In genomic region chr8:91615781-91616683, GRCm38 (mm10) we compare ENCODE assay signal across 28 mouse cellular contexts.
DNase-seq lines count a peak whose midpoint lies in the region; ATAC-seq and TF ChIP-seq lines count a peak whose summit lies in the region.
"Had no signal": no experiment of that assay in that cellular context is flagged by ENCODE, and none has a peak within 500 bp of the region (broad histone marks: within the 10 kb centered on the region; RNA-seq: fewer than 3 reads in every experiment).

No protein-coding gene starts in this region.

- H3K9me3 ChIP-seq in hindbrain, embryonic 14.5 days (ENCODE audit: control insufficient read depth, low read length): no peaks in the 10 kb centered on the region
- no peaks in the 10 kb centered on the region for H3K9me3 ChIP-seq in hindbrain, embryonic 11.5 days (ENCODE audit: control insufficient read depth, low read length)
- H3K9me3 ChIP-seq in lung, postnatal 0 days (ENCODE audit: low read length): no peaks in the 10 kb centered on the region
- H3K9me3 ChIP-seq: heart, embryonic 13.5 days; hindbrain, embryonic 13.5 days; limb, embryonic 12.5 days; liver, embryonic 15.5 days; lung, embryonic 15.5 days; neural tube, embryonic 12.5 days had no signal

- peaks cover 41% of the 10 kb centered on the region for H3K4me1 ChIP-seq in hindbrain, embryonic 14.5 days (replicated peaks; ENCODE audit: control insufficient read depth, insufficient read depth, low read length)
- peaks cover 26% of the 10 kb centered on the region for H3K4me1 ChIP-seq in hindbrain, embryonic 11.5 days (replicated peaks; ENCODE audit: control insufficient read depth, insufficient read depth, low read length)
- no peaks in the 10 kb centered on the region for H3K4me1 ChIP-seq in lung, postnatal 0 days (ENCODE audit: insufficient read depth, low read depth, low read length)
- H3K4me1 ChIP-seq: liver, embryonic 15.5 days had no signal

- 66% methylated on average over 11 of the region's 11 CpGs for WGBS in hindbrain, embryonic 14.5 days
- 72% methylated on average over 11 of the region's 11 CpGs for WGBS in hindbrain, embryonic 11.5 days
- 78% methylated on average over 11 of the region's 11 CpGs for WGBS in lung, postnatal 0 days

- no peaks in the 10 kb centered on the region for H3K79me2 ChIP-seq in myocyte (ENCODE audit: control insufficient read depth, insufficient read depth)

- TF ChIP-seq CTCF in lung, postnatal 0 days (IDR thresholded peaks at IDR 0.05): peak; percentile 20; the same call in 1 of the 2 replicates

- H3ac ChIP-seq in myocyte (ENCODE audit: control insufficient read depth, insufficient read length): no peak overlapping the region

- no peak for TF ChIP-seq EP300 in lung, postnatal 0 days (IDR thresholded peaks at IDR 0.05)

- no peak overlapping the region for H3K4me2 ChIP-seq in hindbrain, embryonic 14.5 days (replicated peaks)
- no peak overlapping the region for H3K4me2 ChIP-seq in hindbrain, embryonic 11.5 days (replicated peaks; ENCODE audit: low read depth, low read length)
- H3K4me2 ChIP-seq in lung, postnatal 0 days (replicated peaks; ENCODE audit: low read depth, low read length): no peak overlapping the region
- H3K4me2 ChIP-seq in myocyte (ENCODE audit: low read depth): no peak overlapping the region
- H3K4me2 ChIP-seq: heart, embryonic 13.5 days; hindbrain, embryonic 13.5 days; limb, embryonic 12.5 days; liver, embryonic 15.5 days; lung, embryonic 15.5 days; neural tube, embryonic 12.5 days had no signal

- 0 out of 2 replicates have a peak overlapping the region, but pooled peaks have one; percentile 26 for H3K27ac ChIP-seq in hindbrain, embryonic 14.5 days
- no peak overlapping the region for H3K27ac ChIP-seq in hindbrain, embryonic 11.5 days (ENCODE audit: low read depth, low read length)
- no peak overlapping the region for H3K27ac ChIP-seq in lung, postnatal 0 days (ENCODE audit: low read length)
- H3K27ac ChIP-seq: heart, embryonic 13.5 days; hindbrain, embryonic 13.5 days; kidney, postnatal 0 days; limb, embryonic 12.5 days; liver, embryonic 15.5 days; lung, embryonic 15.5 days; macrophage; neural tube, embryonic 12.5 days had no signal

- H3K36me3 ChIP-seq in hindbrain, embryonic 14.5 days (replicated peaks; ENCODE audit: control insufficient read depth, insufficient read depth): no peaks in the 10 kb centered on the region
- no peaks in the 10 kb centered on the region for H3K36me3 ChIP-seq in hindbrain, embryonic 11.5 days (ENCODE audit: control insufficient read depth, insufficient read depth, low read length)
- H3K36me3 ChIP-seq in lung, postnatal 0 days (ENCODE audit: insufficient read depth, low read length): no peaks in the 10 kb centered on the region
- H3K36me3 ChIP-seq in myocyte (ENCODE audit: control insufficient read depth, insufficient read depth): no peaks in the 10 kb centered on the region
- H3K36me3 ChIP-seq: heart, embryonic 13.5 days; hindbrain, embryonic 13.5 days; limb, embryonic 12.5 days; liver, embryonic 15.5 days; lung, embryonic 15.5 days; neural tube, embryonic 12.5 days had no signal

- peaks cover 20% of the 10 kb centered on the region; the same call in 1 of the 2 replicates for H3K27me3 ChIP-seq in hindbrain, embryonic 14.5 days (ENCODE audit: control insufficient read depth, insufficient read depth, low read length)
- no peaks in the 10 kb centered on the region for H3K27me3 ChIP-seq in hindbrain, embryonic 11.5 days (ENCODE audit: control insufficient read depth, insufficient read depth, low read length)
- no peaks in the 10 kb centered on the region for H3K27me3 ChIP-seq in lung, postnatal 0 days (replicated peaks; ENCODE audit: insufficient read depth, low read length)
- H3K27me3 ChIP-seq in myocyte (ENCODE audit: control insufficient read depth, insufficient read depth, insufficient read length): no peaks in the 10 kb centered on the region
- H3K27me3 ChIP-seq: CH12.LX; heart, embryonic 13.5 days; liver, embryonic 15.5 days; lung, embryonic 15.5 days had no signal

- no peak overlapping the region for H3K9ac ChIP-seq in hindbrain, embryonic 14.5 days
- H3K9ac ChIP-seq in hindbrain, embryonic 11.5 days (ENCODE audit: low read depth, low read length): no peak overlapping the region
- no peak overlapping the region for H3K9ac ChIP-seq in lung, postnatal 0 days (replicated peaks; ENCODE audit: low read depth)
- H3K9ac ChIP-seq: heart, embryonic 13.5 days; hindbrain, embryonic 13.5 days; limb, embryonic 12.5 days; liver, embryonic 15.5 days; lung, embryonic 15.5 days; neural tube, embryonic 12.5 days had no signal

- ATAC-seq in hindbrain, embryonic 14.5 days (ENCODE audit: low FRiP score): no peak
- no peak for ATAC-seq in hindbrain, embryonic 11.5 days (ENCODE audit: low FRiP score)
- no peak for ATAC-seq in lung, postnatal 0 days
- ATAC-seq: forebrain, embryonic 14.5 days had no signal

- DNase-seq in hindbrain, embryonic 14.5 days (ENCODE audit: low spot score): no peak
- no peak for DNase-seq in hindbrain, embryonic 11.5 days (ENCODE audit: low spot score)
- DNase-seq in lung, postnatal 0 days (ENCODE audit: low spot score): no peak
- no peak for DNase-seq in lung, postnatal 4 days
- DNase-seq in brain, adult 2 months (ENCODE audit: low read depth, low spot score): peak; percentile 34
- DNase-seq in adrenal gland, adult 18-20 months (ENCODE audit: low spot score in 2 of 2): no peak
- DNase-seq in adrenal gland, postnatal 25 days: no peak
- DNase-seq: adrenal gland, postnatal 14 days; cerebellum, adult 2 months; cerebellum, postnatal 14 days; gastrocnemius, postnatal 10 days; heart, postnatal 10 days; kidney, adult 18-20 months; kidney, postnatal 4 days; midbrain, embryonic 14.5 days; right cerebral cortex, postnatal 4 days; thymus, postnatal 4 days had no signal

- no peak for TF ChIP-seq POLR2A in myocyte (IDR thresholded peaks at IDR 0.05; ENCODE audit: insufficient read length, low read depth)

- no peak overlapping the region for H3K4me3 ChIP-seq in hindbrain, embryonic 14.5 days (replicated peaks; ENCODE audit: low read length)
- H3K4me3 ChIP-seq in hindbrain, embryonic 11.5 days (ENCODE audit: low read depth, low read length): no peak overlapping the region
- no peak overlapping the region for H3K4me3 ChIP-seq in lung, postnatal 0 days (ENCODE audit: low read depth, low read length)
- no peak overlapping the region for H3K4me3 ChIP-seq in myocyte
- H3K4me3 ChIP-seq: heart, embryonic 13.5 days; hindbrain, embryonic 13.5 days; limb, embryonic 12.5 days; liver, embryonic 15.5 days; lung, embryonic 15.5 days; neural tube, embryonic 12.5 days had no signal

TF ChIP-seq in myocyte, 11 proteins besides CTCF, POLR2A, EP300 and RAD21:
- TF ChIP-seq CEBPB (IDR thresholded peaks at IDR 0.05; ENCODE audit: insufficient read depth, poor library complexity, severe bottlenecking) (no peak), MYOD1 (IDR thresholded peaks at IDR 0.05; ENCODE audit: control insufficient read depth in 1 of 3, insufficient read length in 2 of 3, low read depth in 2 of 3) (peak in 2 of 3 experiments; percentile 19 to 56), TCF3 (IDR thresholded peaks at IDR 0.05; ENCODE audit: insufficient read length, low read depth) (no peak), SRF (IDR thresholded peaks at IDR 0.05; ENCODE audit: control insufficient read depth, insufficient read length, low read depth) (no peak), TCF12 (IDR thresholded peaks at IDR 0.05; ENCODE audit: insufficient read depth, poor library complexity, severe bottlenecking) (no peak)
